19 mouse cellular contexts compared by ENCODE assay signal in genomic region chr10:87761528-87762030, GRCm38 (mm10).
"Had no signal": no experiment of that assay in that cellular context is flagged by ENCODE, and none has a peak within 500 bp of the region (broad histone marks: within the 10 kb centered on the region; RNA-seq: fewer than 3 reads in every experiment).

No protein-coding gene starts in this region.

- H3K4me3 ChIP-seq: lung, embryonic 15.5 days; midbrain, embryonic 10.5 days; midbrain, embryonic 12.5 days; myocyte; neural tube, embryonic 13.5 days; neural tube, embryonic 15.5 days had no signal

- DNase-seq: lung, adult 18-20 months; lung, postnatal 4 days; midbrain, embryonic 14.5 days; retina, postnatal 1 day; right cerebral cortex, adult 18-20 months; right cerebral cortex, postnatal 25 days; right cerebral cortex, postnatal 4 days; spleen, adult 18-20 months; thymus, adult 18-20 months; thymus, postnatal 14 days; thymus, postnatal 36 days had no signal

- ATAC-seq: lung, postnatal 0 days; midbrain, embryonic 16.5 days had no signal

- H3K9me3 ChIP-seq: lung, embryonic 15.5 days; midbrain, embryonic 10.5 days; midbrain, embryonic 12.5 days; neural tube, embryonic 13.5 days; neural tube, embryonic 15.5 days had no signal

- H3K4me1 ChIP-seq: lung, embryonic 15.5 days; midbrain, embryonic 10.5 days; midbrain, embryonic 12.5 days; neural tube, embryonic 13.5 days; neural tube, embryonic 15.5 days had no signal

- H3K4me2 ChIP-seq: lung, embryonic 15.5 days; midbrain, embryonic 12.5 days; neural tube, embryonic 13.5 days; neural tube, embryonic 15.5 days had no signal

- H3K36me3 ChIP-seq: lung, embryonic 15.5 days; midbrain, embryonic 10.5 days; midbrain, embryonic 12.5 days; neural tube, embryonic 13.5 days; neural tube, embryonic 15.5 days had no signal

- H3K27me3 ChIP-seq: lung, embryonic 15.5 days; midbrain, embryonic 12.5 days; neural tube, embryonic 13.5 days; neural tube, embryonic 15.5 days had no signal

- H3K27ac ChIP-seq: lung, embryonic 15.5 days; midbrain, embryonic 10.5 days; midbrain, embryonic 12.5 days; neural tube, embryonic 13.5 days; neural tube, embryonic 15.5 days had no signal

- H3K9ac ChIP-seq: lung, embryonic 15.5 days; midbrain, embryonic 12.5 days; neural tube, embryonic 13.5 days; neural tube, embryonic 15.5 days had no signal
